Mouse (Mus musculus): Measurements from ENCODE around the gene Elmod3. TPM values are rescaled to one million over a fixed set of nuclear protein-coding genes. Genes with fewer than 3 reads are reported as not detected.

Gene Elmod3
- total and polyA plus RNA-seq, 3 experiments: 4.2 to 9.0 (median 7.1) TPM

- no peak overlapping the region for H3K9ac ChIP-seq (ENCODE audit: insufficient read depth, low read depth)
- no peak overlapping the region for H3K4me2 ChIP-seq (ENCODE audit: insufficient read depth, low read depth, poor library complexity, severe bottlenecking)
- peaks cover 0 to 9% of the 10 kb centered on the region in 2 experiments for H3K36me3 ChIP-seq (replicated peaks in 1 of 2; ENCODE audit: control insufficient read depth in 1 of 2, insufficient read depth in 1 of 2, low read length in 1 of 2)
- no peak overlapping the region for H3K27ac ChIP-seq (ENCODE audit: insufficient read depth, low read depth)
- H3K9me3 ChIP-seq (replicated peaks; ENCODE audit: low read length): peaks cover 3% of the 10 kb centered on the region
- DNase-seq (ENCODE audit: extremely low read depth): no peak
- TF ChIP-seq CTCF (conservative IDR thresholded peaks at IDR 0.05 in 1 of 2, IDR thresholded peaks at IDR 0.05 in 1 of 2; ENCODE audit: low read depth in 2 of 2, low read length in 2 of 2) (peak; percentile 46 to 49), EP300 (IDR thresholded peaks at IDR 0.05; ENCODE audit: low read length) (no peak)
- H3K27me3 ChIP-seq (replicated peaks): no peaks in the 10 kb centered on the region
- H3K79me2 ChIP-seq (replicated peaks; ENCODE audit: control insufficient read depth, extremely low read depth, insufficient read depth, poor library complexity, severe bottlenecking): peaks cover 13% of the 10 kb centered on the region; the same call in 1 of the 2 replicates
- dilution Hi-C loops (cut with MboI; ENCODE audit: extremely low pct_ligation_motif_present, extremely low pct_unique_long_range_greater_than_20kb, low sequenced_read_pairs): no loop called here
- no peak overlapping the region for H3K4me3 ChIP-seq (replicated peaks in 1 of 3; ENCODE audit: low read depth in 2 of 3, low read length in 2 of 3, poor library complexity in 1 of 3)
- in situ Hi-C loops (cut with MboI; ENCODE audit: low pct_ligation_motif_present, low pct_unique_long_range_greater_than_20kb, low sequenced_read_pairs): no loop called here
- H3K4me1 ChIP-seq (ENCODE audit: control insufficient read depth in 1 of 2, insufficient read depth in 2 of 2): peaks cover 14 to 47% of the 10 kb centered on the region in 2 experiments
These were observed 51.1 kb downstream of the Elmod3 start for GRCm38 (mm10) chr6:72547121-72547520.

GRCm38 (mm10) chr6:72545377-72545776, 52.8 kb downstream of the Elmod3 start:
- no peak overlapping the region for H3K27ac ChIP-seq (ENCODE audit: insufficient read depth, low read depth)
- H3K4me2 ChIP-seq (ENCODE audit: insufficient read depth, low read depth, poor library complexity, severe bottlenecking): 0 out of 2 replicates have a peak overlapping the region, but pooled peaks have one; percentile 18
- TF ChIP-seq IRF4 (IDR thresholded peaks at IDR 0.05; ENCODE audit: low read depth, low read length) (no peak), JUND (conservative IDR thresholded peaks at IDR 0.05; ENCODE audit: low read depth, low read length) (no peak), CHD1 (IDR thresholded peaks at IDR 0.05; ENCODE audit: low read depth, low read length) (no peak), POLR2A (IDR thresholded peaks at IDR 0.05; ENCODE audit: low read depth, low read length) (no peak)
- H3K79me2 ChIP-seq (replicated peaks; ENCODE audit: control insufficient read depth, extremely low read depth, insufficient read depth, poor library complexity, severe bottlenecking): 0 out of 2 replicates have a peak, but pooled peaks cover 3% of the 10 kb centered on the region
- no peak overlapping the region for H3K4me3 ChIP-seq (replicated peaks in 1 of 3; ENCODE audit: low read depth in 2 of 3, low read length in 2 of 3, poor library complexity in 1 of 3)
- H3K36me3 ChIP-seq (replicated peaks in 1 of 2; ENCODE audit: control insufficient read depth in 1 of 2, insufficient read depth in 1 of 2, low read length in 1 of 2): peaks cover 0 to 9% of the 10 kb centered on the region in 2 experiments
- peaks cover 8% of the 10 kb centered on the region for H3K9me3 ChIP-seq (replicated peaks; ENCODE audit: low read length)
- no peak overlapping the region for H3K9ac ChIP-seq (ENCODE audit: insufficient read depth, low read depth)
- H3K4me1 ChIP-seq (ENCODE audit: control insufficient read depth in 1 of 2, insufficient read depth in 2 of 2): peaks cover 9 to 31% of the 10 kb centered on the region in 2 experiments
- no peaks in the 10 kb centered on the region for H3K27me3 ChIP-seq (replicated peaks)
- dilution Hi-C loops (cut with MboI; ENCODE audit: extremely low pct_ligation_motif_present, extremely low pct_unique_long_range_greater_than_20kb, low sequenced_read_pairs) (no loop called here), in situ Hi-C loops (cut with MboI; ENCODE audit: low pct_ligation_motif_present, low pct_unique_long_range_greater_than_20kb, low sequenced_read_pairs) (no loop called here)
- DNase-seq (ENCODE audit: extremely low read depth): no peak

GRCm38 (mm10) chr6:72544283-72544987, 53.8 kb downstream of the Elmod3 start, which contains the start of gene Capg:
Gene Capg, plus strand, starts transcription at chr6:72544391.
- DNase-seq (ENCODE audit: extremely low read depth): peak; percentile 68
- H3K4me1 ChIP-seq (ENCODE audit: control insufficient read depth in 1 of 2, insufficient read depth in 2 of 2): peaks cover 9 to 34% of the 10 kb centered on the region in 2 experiments
- H3K9ac ChIP-seq (ENCODE audit: insufficient read depth, low read depth): peak within 1 kb of the TSS; percentile 80
- H3K27me3 ChIP-seq (replicated peaks): no peaks in the 10 kb centered on the region
- dilution Hi-C loops (cut with MboI; ENCODE audit: extremely low pct_ligation_motif_present, extremely low pct_unique_long_range_greater_than_20kb, low sequenced_read_pairs): no loop called here
- peak within 1 kb of the TSS; percentile 78 for H3K4me2 ChIP-seq (ENCODE audit: insufficient read depth, low read depth, poor library complexity, severe bottlenecking)
- H3K9me3 ChIP-seq (replicated peaks; ENCODE audit: low read length): peaks cover 8% of the 10 kb centered on the region
- H3K79me2 ChIP-seq (replicated peaks; ENCODE audit: control insufficient read depth, extremely low read depth, insufficient read depth, poor library complexity, severe bottlenecking): no peaks in the 10 kb centered on the region
- H3K36me3 ChIP-seq (replicated peaks in 1 of 2; ENCODE audit: control insufficient read depth in 1 of 2, insufficient read depth in 1 of 2, low read length in 1 of 2): peaks cover 0 to 9% of the 10 kb centered on the region in 2 experiments
- in situ Hi-C loops (cut with MboI; ENCODE audit: low pct_ligation_motif_present, low pct_unique_long_range_greater_than_20kb, low sequenced_read_pairs): no loop called here
- H3K27ac ChIP-seq (ENCODE audit: insufficient read depth, low read depth): peak within 1 kb of the TSS; percentile 61
- peak within 1 kb of the TSS; percentile 47 to 63 (median 61) for H3K4me3 ChIP-seq (replicated peaks in 1 of 3; ENCODE audit: low read depth in 2 of 3, low read length in 2 of 3, poor library complexity in 1 of 3)
- peak; percentile 75 for TF ChIP-seq SIN3A (IDR thresholded peaks at IDR 0.05; ENCODE audit: low read length)
- TF ChIP-seq ZKSCAN1 (IDR thresholded peaks at IDR 0.05; ENCODE audit: borderline replicate concordance, low read depth, low read length): no peak
- 0 out of 2 replicates have a peak, but pooled peaks have one; percentile 52 for TF ChIP-seq TBP (conservative IDR thresholded peaks at IDR 0.05; ENCODE audit: low read depth, low read length)
- TF ChIP-seq POLR2A (IDR thresholded peaks at IDR 0.05; ENCODE audit: low read depth, low read length): peak; percentile 66
- peak; percentile 88 for TF ChIP-seq CHD2 (IDR thresholded peaks at IDR 0.05; ENCODE audit: low read length)
- TF ChIP-seq MAZ (IDR thresholded peaks at IDR 0.05; ENCODE audit: low read depth, low read length): peak; percentile 87
- no peak for TF ChIP-seq ZNF384 (IDR thresholded peaks at IDR 0.05; ENCODE audit: low read depth, low read length)
- 0 out of 2 replicates have a peak, but pooled peaks have one; percentile 50 for TF ChIP-seq NELFE (IDR thresholded peaks at IDR 0.05; ENCODE audit: low read depth, low read length)
- TF ChIP-seq ELF1 (IDR thresholded peaks at IDR 0.05; ENCODE audit: low read depth, low read length): peak; percentile 52; the same call in 1 of the 2 replicates
- peak; percentile 16; the same call in 1 of the 2 replicates for TF ChIP-seq BHLHE40 (IDR thresholded peaks at IDR 0.05; ENCODE audit: low read depth, low read length)
- 0 out of 2 replicates have a peak, but pooled peaks have one; percentile 50 for TF ChIP-seq CHD1 (IDR thresholded peaks at IDR 0.05; ENCODE audit: low read depth, low read length)
- TF ChIP-seq NRF1 (IDR thresholded peaks at IDR 0.05; ENCODE audit: low read depth, low read length): no peak
- TF ChIP-seq RAD21 (IDR thresholded peaks at IDR 0.05; ENCODE audit: low read depth, low read length): no peak
- 0 out of 2 replicates have a peak, but pooled peaks have one; percentile 45 for TF ChIP-seq UBTF (IDR thresholded peaks at IDR 0.05; ENCODE audit: low read depth, low read length)
- no peak for TF ChIP-seq MYC (IDR thresholded peaks at IDR 0.05; ENCODE audit: low read depth, low read length)
- no peak for TF ChIP-seq KAT2A (IDR thresholded peaks at IDR 0.05; ENCODE audit: insufficient replicate concordance, low read length)
- TF ChIP-seq EP300 (IDR thresholded peaks at IDR 0.05; ENCODE audit: low read length): peak; percentile 44
- peak; percentile 52; the same call in 1 of the 2 replicates for TF ChIP-seq IRF4 (IDR thresholded peaks at IDR 0.05; ENCODE audit: low read depth, low read length)
- 0 out of 2 replicates have a peak, but pooled peaks have one; percentile 11 for TF ChIP-seq ETS1 (conservative IDR thresholded peaks at IDR 0.05; ENCODE audit: low read depth, low read length)
- no peak for TF ChIP-seq HCFC1 (IDR thresholded peaks at IDR 0.05; ENCODE audit: low read depth, low read length)
- TF ChIP-seq MEF2A (IDR thresholded peaks at IDR 0.05; ENCODE audit: borderline replicate concordance, low read depth, low read length): 0 out of 2 replicates have a peak, but pooled peaks have one; percentile 34
